Mouse (Mus musculus) megakaryocyte, embryonic 14.5 days (primary cell): ENCODE data around the gene Robo1.

ENCODE experiments used
- FLI1 ChIP-seq: IDR thresholded peaks from 2 replicates; pipeline ENCODE4 v1.6.1; 2012; ENCODE audit warnings: low read length, inconsistent platforms, mixed read lengths
- GATA1 ChIP-seq: IDR thresholded peaks from 3 replicates; pipeline ENCODE4 v1.6.1; 2012; ENCODE audit warnings: mixed read lengths, low read length, inconsistent platforms, borderline replicate concordance

- TF ChIP-seq GATA1 (no peak), FLI1 (no peak)
These were observed 94.3 kb downstream of the Robo1 start for GRCm38 (mm10) chr16:72402381-72402780.
